9 mouse cellular contexts compared by ENCODE assay signal in genomic region chr14:121192394-121192793, GRCm38 (mm10).
DNase-seq lines count a peak whose midpoint lies in the region; ATAC-seq and TF ChIP-seq lines count a peak whose summit lies in the region.
"Had no signal": no experiment of that assay in that cellular context is flagged by ENCODE, and none has a peak within 500 bp of the region (broad histone marks: within the 10 kb centered on the region; RNA-seq: fewer than 3 reads in every experiment).

No protein-coding gene starts in this region.

- peaks cover 17% of the 10 kb centered on the region; the same call in 1 of the 2 replicates for H3K9me3 ChIP-seq in limb, embryonic 12.5 days
- no peaks in the 10 kb centered on the region for H3K9me3 ChIP-seq in limb, embryonic 10.5 days (replicated peaks)
- peaks cover 9% of the 10 kb centered on the region for H3K9me3 ChIP-seq in embryonic facial prominence, embryonic 14.5 days (ENCODE audit: control insufficient read depth, low read length)
- 0 out of 2 replicates have a peak, but pooled peaks cover 4% of the 10 kb centered on the region for H3K9me3 ChIP-seq in forebrain, embryonic 16.5 days (ENCODE audit: control insufficient read depth, low read length)

- no peak for TF ChIP-seq CTCF in olfactory bulb, adult 2 months (IDR thresholded peaks at IDR 0.05; ENCODE audit: insufficient read depth, low read depth, low read length)

- H3K4me1 ChIP-seq in limb, embryonic 12.5 days (replicated peaks) = peaks cover 40% of the 10 kb centered on the region
- H3K4me1 ChIP-seq in limb, embryonic 10.5 days = 0 out of 2 replicates have a peak, but pooled peaks cover 3% of the 10 kb centered on the region
- peaks cover 20% of the 10 kb centered on the region for H3K4me1 ChIP-seq in embryonic facial prominence, embryonic 14.5 days (ENCODE audit: control insufficient read depth, insufficient read depth, low read length)
- H3K4me1 ChIP-seq in forebrain, embryonic 16.5 days (replicated peaks; ENCODE audit: control insufficient read depth, insufficient read depth, low read length) = peaks cover 11% of the 10 kb centered on the region
- H3K4me1 ChIP-seq in olfactory bulb, adult 2 months (ENCODE audit: control insufficient read depth, insufficient read depth, low read length) = peaks cover 16% of the 10 kb centered on the region

- no peaks in the 10 kb centered on the region for H3K27me3 ChIP-seq in limb, embryonic 12.5 days
- no peaks in the 10 kb centered on the region for H3K27me3 ChIP-seq in limb, embryonic 10.5 days (ENCODE audit: low read depth, poor library complexity, severe bottlenecking)
- no peaks in the 10 kb centered on the region for H3K27me3 ChIP-seq in embryonic facial prominence, embryonic 14.5 days (replicated peaks; ENCODE audit: control insufficient read depth, insufficient read depth, low read length)
- H3K27me3 ChIP-seq in forebrain, embryonic 16.5 days (replicated peaks; ENCODE audit: control insufficient read depth, insufficient read depth, low read length) = no peaks in the 10 kb centered on the region

- DNase-seq in limb, embryonic 10.5 days (ENCODE audit: low spot score) = no peak
- DNase-seq in embryonic facial prominence, embryonic 14.5 days (ENCODE audit: low spot score) = no peak
- DNase-seq in heart, adult 11 months = no peak
- DNase-seq in adrenal gland, adult 18-20 months (ENCODE audit: low spot score in 2 of 2) = no peak
- DNase-seq: kidney, adult 8-10 months had no signal

- H3K9ac ChIP-seq in limb, embryonic 12.5 days (replicated peaks) = no peak overlapping the region
- no peak overlapping the region for H3K9ac ChIP-seq in embryonic facial prominence, embryonic 14.5 days (ENCODE audit: low read depth, low read length)
- H3K9ac ChIP-seq in forebrain, embryonic 16.5 days (replicated peaks; ENCODE audit: low read depth, low read length) = no peak overlapping the region
- H3K9ac ChIP-seq: liver, embryonic 14.5 days had no signal

- ATAC-seq in limb, embryonic 12.5 days (ENCODE audit: insufficient number of reproducible peaks, insufficient read depth, low FRiP score, low TSS enrichment, low read depth) = no peak
- ATAC-seq in embryonic facial prominence, embryonic 14.5 days (ENCODE audit: low read depth) = no peak
- no peak for ATAC-seq in forebrain, embryonic 16.5 days

- no peak overlapping the region for H3K4me3 ChIP-seq in limb, embryonic 12.5 days (replicated peaks)
- no peak overlapping the region for H3K4me3 ChIP-seq in limb, embryonic 10.5 days
- H3K4me3 ChIP-seq in embryonic facial prominence, embryonic 14.5 days (ENCODE audit: low read depth, low read length) = no peak overlapping the region
- H3K4me3 ChIP-seq in forebrain, embryonic 16.5 days (replicated peaks; ENCODE audit: low read length) = no peak overlapping the region
- no peak overlapping the region for H3K4me3 ChIP-seq in olfactory bulb, adult 2 months (ENCODE audit: insufficient read depth, low read depth, low read length)

- 70% methylated on average over 5 of the region's 5 CpGs for WGBS in limb, embryonic 12.5 days
- WGBS in limb, embryonic 10.5 days = 88% methylated on average over 5 of the region's 5 CpGs
- WGBS in embryonic facial prominence, embryonic 14.5 days = 46% methylated on average over 5 of the region's 5 CpGs
- 54% methylated on average over 5 of the region's 5 CpGs for WGBS in forebrain, embryonic 16.5 days
- 44% methylated on average over 5 of the region's 5 CpGs for WGBS in olfactory bulb, adult 2 months

- peak overlapping the region; percentile 69 for H3K27ac ChIP-seq in limb, embryonic 12.5 days
- no peak overlapping the region for H3K27ac ChIP-seq in limb, embryonic 10.5 days
- H3K27ac ChIP-seq in embryonic facial prominence, embryonic 14.5 days (replicated peaks; ENCODE audit: low read depth, low read length) = peak overlapping the region; percentile 84
- peak overlapping the region; percentile 80; the same call in 1 of the 2 replicates for H3K27ac ChIP-seq in forebrain, embryonic 16.5 days (ENCODE audit: low read length)
- H3K27ac ChIP-seq in olfactory bulb, adult 2 months (ENCODE audit: insufficient read depth, low read depth, low read length) = peak overlapping the region; percentile 44
- H3K27ac ChIP-seq: liver, embryonic 14.5 days had no signal

- TF ChIP-seq POLR2A in olfactory bulb, adult 2 months (IDR thresholded peaks at IDR 0.05; ENCODE audit: insufficient read depth, low read depth, low read length) = no peak

- peaks cover 46% of the 10 kb centered on the region for H3K36me3 ChIP-seq in limb, embryonic 12.5 days
- peaks cover 73% of the 10 kb centered on the region for H3K36me3 ChIP-seq in limb, embryonic 10.5 days
- peaks cover 15% of the 10 kb centered on the region; the same call in 1 of the 2 replicates for H3K36me3 ChIP-seq in embryonic facial prominence, embryonic 14.5 days (ENCODE audit: control insufficient read depth, insufficient read depth, low read length)
- H3K36me3 ChIP-seq in forebrain, embryonic 16.5 days (ENCODE audit: control insufficient read depth, insufficient read depth) = no peaks in the 10 kb centered on the region

- no peak overlapping the region for H3K4me2 ChIP-seq in limb, embryonic 12.5 days
- 0 out of 2 replicates have a peak overlapping the region, but pooled peaks have one; percentile 29 for H3K4me2 ChIP-seq in embryonic facial prominence, embryonic 14.5 days (ENCODE audit: low read depth, low read length)
- no peak overlapping the region for H3K4me2 ChIP-seq in forebrain, embryonic 16.5 days (ENCODE audit: low read length)
